Mouse (Mus musculus) ZHBTc4 (cell line): Measurements from ENCODE around the gene Pnma1.

Experiments used
- DNase-seq: peaks from one replicate; pipeline ENCODE4 v3.0.0-alpha.2; 2011; ENCODE audit warnings: low read depth, low spot score

Pnma1 gene

DNA sequence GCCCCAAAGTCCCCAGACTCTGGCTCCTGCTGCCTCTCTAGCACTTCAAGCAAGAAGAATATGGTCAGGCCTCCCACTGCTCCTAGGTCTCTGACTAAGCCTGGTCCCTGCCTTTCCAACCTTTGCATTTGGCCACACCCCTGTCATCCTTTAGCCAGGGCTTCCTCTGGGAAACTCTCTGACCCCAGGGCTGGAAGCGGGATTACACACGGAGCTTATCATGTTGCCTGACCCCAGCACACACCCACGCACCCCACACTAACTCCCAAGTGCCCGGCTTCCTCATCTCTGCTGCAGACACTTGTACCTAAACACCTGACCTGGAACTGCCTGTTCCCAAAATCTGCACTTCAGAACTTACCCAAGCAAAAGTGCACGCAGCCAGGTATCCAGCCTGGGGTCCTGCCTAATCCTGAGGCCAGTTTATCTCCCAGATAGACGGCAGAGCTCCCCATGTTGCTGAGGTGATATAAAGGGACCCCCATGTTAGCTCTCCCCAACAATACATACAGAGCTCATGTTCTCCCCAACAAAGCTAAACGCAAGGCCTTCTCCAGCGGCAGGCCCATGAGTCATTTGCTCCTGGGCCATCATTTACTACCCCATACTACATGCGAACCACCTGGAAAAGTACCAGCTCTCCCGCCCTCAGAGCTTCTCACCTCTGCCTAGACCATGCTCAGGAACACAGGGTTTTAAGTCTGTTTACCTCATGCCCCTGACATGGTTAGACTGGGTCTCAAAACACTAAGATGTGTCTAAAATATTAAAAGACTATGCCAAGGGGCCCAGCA lies 30.6 kb upstream of the Pnma1 start:
- DNase-seq = no peak

- no peak for DNase-seq
These were observed 29.8 kb upstream of the Pnma1 start for GRCm38 (mm10) chr12:84178052-84178451.

DNA sequence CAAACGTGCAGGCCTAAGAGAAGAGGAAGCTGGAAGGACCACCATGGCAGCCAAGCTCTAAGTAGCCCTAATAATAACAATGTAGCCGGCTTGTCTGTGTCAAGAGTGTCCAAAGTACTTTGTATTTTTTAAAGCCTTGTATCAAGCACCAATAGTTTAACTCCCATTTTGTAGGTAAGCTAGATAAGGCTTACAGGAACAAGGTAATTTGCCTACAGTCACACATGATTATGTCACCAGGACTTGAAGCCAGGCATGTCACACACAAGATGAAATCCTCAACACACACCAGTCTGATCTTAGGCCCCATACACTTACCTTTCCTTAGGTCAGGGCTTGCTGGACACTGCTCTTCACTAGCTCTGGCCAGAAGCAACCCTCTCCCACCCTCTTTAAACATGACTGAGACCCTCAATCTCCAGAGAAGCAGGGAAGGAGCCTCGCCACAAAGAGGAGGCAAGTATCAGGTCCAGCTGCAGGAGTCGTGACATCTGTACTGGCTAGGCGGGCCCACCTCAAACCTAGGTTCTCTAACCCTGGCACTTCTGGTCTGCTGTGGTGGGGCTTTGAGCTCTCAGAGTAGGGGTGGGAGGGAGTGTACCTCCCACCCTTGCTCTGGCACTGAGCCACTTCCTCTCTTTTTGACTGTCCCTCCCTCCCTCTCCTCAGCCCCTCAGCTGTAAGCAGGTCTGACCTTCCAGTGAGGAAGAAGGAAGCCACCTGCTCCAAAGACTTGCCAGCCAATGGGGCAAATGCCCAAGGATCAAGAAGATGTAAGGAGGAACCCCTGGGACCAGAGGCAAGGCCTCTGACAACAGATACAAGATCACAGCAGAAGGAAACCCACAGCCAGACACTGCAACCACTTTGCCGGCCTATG lies 28.8 kb upstream of the Pnma1 start:
- DNase-seq = no peak

DNA sequence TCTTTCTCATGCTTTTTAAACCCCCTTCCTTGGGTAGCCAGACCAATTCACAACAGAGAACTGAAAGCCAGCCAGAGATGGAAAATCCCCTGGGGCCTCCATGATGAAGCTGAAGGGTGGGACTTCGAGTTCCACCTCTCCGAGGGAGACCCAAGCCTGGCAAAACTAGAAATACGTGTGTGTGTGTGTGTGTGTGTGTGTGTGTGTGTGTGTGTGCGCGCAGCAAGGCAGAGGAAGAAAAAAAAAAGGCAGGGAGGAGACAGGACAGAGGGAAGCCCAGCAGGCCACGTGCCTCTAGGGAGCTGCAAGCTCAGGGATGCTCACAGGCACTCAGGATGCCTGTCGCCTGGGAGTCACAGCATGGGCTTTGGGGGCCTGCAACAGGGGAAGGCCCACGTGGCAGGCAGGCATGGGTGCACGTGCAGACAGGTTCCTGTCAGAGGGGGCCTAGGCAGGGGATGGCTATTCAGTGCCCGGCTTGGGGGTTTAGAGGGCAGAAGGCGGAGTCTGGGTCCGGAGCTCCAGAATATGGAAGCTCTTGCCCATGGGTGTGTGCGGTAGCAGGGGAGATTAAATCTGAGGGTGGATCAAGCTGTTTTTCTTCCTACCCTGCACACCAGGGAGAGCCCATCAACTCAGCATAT lies 28.0 kb upstream of the Pnma1 start:
- DNase-seq = no peak

DNA sequence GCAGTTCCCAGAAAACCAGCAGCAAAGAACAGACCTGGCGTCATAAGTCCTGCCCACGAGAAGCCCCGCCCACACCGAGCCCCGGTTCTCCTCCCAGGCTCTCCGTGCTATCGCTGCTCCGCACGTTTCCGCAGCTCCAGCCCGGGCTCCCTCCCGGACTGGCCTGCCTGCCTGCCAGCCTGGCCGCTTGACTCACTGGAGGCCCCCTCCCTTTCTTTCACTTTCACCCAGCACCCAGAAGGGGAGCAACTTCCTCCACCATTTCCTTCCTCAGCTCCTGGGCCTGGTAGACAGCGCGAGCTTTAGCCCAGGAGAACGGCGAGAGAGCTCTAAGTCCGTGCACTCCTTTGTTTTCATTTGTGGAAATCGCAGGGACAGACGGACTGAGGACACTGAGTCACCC lies 27.4 kb upstream of the Pnma1 start:
- peak; percentile 78 for DNase-seq

DNA sequence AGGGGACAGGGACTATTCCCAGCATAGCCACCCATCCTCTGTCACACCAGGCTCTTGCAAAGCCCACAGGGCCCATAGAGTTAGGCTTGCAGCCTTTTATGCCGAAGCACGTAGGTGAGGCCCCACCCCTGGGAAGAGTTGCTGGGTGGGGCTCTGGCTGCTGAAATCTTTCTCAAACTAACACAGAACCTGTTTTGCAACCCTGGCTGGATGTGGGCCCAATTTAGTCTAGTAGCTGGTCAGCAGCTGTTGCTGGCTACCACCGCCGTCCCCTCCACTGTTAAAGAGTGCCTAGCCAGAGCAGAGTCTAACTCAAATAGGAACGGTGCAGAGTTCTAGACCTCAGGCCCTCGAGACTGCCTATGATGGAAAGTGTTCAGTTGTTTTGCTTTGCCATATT lies 26.6 kb upstream of the Pnma1 start:
- DNase-seq = no peak

DNA sequence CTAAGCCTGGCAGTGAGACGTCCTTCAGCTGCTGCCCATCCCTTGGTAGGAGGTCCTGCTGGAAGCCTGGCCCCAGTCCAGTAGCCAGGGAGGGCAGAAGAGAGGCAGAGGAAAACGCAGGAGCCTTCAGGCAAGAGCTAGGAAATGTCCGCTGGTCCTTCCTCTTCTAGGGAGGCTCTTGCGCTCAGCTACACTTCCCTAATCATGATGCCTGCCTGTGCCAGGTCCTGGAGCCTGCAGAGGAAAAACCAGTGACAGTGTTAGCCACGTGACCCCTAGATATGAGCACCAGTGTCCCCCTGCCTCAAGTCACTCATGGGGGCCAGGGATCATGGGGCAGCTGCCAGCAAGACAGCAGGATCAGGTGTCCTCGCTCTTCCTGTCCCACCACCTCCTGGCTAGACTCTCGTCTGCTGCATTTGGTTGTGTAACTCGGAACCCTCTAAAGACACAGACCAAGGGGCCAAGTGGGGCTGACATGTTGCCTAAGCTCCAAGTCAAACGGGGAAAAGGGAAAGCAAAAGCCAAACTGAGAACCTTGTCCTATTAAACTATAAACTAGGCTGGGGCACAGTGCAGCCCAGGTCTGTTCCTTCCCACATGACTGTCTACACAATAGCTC lies 26.0 kb upstream of the Pnma1 start:
- DNase-seq = no peak

DNA sequence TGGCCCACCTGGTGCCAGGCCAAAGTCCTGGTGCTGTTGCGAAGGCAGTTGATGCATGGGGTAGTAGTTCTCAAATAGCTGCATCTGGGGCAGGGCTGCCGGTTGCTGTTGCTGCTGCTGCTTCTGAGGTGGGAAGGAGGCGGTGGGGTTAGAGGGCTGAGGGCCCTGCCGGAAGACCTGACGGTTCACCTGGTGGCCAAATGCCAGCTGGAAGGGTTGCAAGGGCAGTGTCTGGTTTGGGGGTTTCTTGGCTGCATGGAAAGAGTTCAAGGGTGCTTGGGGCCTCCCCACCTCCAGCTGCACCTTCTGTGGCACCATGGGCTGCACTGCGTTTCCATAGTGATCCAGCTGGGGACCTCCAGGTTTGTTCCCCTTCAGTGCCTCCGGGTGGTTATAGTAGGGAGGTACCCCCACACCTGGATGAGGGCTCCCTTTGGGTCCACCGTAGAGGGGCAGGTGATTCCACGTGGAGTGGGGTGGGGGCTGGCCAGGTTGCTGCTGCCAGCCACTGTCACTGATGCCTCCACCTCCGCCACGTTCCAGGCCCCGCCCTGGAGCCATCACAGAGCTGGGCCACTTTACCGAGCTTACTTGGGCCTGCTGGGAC lies 25.1 kb upstream of the Pnma1 start:
- no peak for DNase-seq

GRCm38 (mm10) chr12:84172862-84173261 lies 24.6 kb upstream of the Pnma1 start:
- DNase-seq = no peak

- DNase-seq = no peak
These were observed 23.9 kb upstream of the Pnma1 start for GRCm38 (mm10) chr12:84172216-84172615.

DNA sequence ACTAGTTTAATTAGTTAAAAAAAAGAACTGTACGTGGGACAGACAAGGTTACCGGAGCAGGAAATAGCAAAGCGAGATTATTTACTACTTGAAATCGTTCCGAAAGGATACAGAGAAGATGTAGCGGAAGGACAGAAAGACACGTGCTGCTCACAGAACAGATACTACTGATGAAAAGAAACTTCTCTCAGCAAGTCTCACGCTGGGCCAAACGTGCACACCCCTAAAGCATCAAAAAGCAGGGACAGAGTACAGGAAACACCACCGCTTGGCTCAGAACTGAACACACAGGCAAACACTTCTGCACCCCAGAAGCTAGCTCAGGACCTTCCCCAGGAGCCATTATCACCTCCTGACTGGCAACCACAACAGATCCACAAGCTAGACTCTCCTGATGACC lies 22.3 kb upstream of the Pnma1 start:
- no peak for DNase-seq

DNA sequence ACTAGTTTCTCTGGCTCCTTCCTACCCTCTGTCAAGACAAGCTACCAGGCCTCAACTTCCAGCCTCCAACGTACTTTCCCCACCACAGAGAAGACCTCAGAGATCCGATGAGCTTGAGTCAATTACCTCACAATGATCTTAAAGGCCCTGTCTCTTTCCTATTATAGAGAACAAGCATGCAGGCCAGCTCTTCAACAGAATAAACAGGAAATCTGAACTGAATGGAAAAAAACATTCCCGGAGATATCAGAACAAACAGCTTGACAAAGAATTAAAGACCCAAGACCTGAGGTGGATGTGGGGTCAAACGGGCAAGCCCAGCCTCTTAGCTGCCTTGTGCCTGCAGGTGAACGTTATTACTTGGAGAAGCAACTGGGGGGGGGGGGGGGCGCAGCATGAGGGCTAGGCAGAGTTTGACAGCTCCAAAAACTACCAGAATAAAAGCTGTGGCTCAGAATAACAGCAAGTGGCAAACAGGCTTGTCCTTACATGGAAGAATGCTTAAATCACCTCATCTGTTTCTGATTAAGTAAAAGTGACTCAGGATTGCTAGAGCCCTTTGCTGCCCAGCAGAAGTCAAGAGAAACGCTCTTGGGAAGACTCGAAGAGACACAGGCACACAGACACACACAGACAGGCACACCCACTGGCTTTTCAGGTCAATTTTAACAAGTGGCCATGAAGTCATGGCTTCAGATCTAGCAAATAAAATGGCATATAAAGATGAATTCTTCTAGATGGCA lies 17.5 kb upstream of the Pnma1 start:
- DNase-seq = no peak

GRCm38 (mm10) chr12:84163586-84164110 lies 15.4 kb upstream of the Pnma1 start:
- DNase-seq = peak; percentile 76

DNA sequence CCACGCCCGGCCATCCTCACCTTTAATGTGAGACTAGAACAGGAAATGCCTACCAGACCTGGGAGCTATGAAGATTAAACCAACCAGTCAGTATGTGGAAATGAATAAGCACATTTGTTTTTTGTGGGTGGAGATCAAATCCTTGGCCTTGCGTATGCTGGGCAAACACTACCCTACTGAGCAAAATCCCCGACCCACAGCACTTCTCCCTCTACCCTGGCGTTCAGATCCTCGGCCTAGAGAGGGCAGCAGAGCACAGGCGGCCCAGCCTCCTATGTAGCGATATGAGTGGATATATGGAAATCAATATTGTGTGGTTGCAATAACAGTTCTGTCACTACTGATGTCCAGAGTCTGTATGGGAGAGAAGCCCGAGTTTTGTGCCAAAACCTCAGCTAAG lies 14.8 kb upstream of the Pnma1 start:
- DNase-seq = peak; percentile 70

DNA sequence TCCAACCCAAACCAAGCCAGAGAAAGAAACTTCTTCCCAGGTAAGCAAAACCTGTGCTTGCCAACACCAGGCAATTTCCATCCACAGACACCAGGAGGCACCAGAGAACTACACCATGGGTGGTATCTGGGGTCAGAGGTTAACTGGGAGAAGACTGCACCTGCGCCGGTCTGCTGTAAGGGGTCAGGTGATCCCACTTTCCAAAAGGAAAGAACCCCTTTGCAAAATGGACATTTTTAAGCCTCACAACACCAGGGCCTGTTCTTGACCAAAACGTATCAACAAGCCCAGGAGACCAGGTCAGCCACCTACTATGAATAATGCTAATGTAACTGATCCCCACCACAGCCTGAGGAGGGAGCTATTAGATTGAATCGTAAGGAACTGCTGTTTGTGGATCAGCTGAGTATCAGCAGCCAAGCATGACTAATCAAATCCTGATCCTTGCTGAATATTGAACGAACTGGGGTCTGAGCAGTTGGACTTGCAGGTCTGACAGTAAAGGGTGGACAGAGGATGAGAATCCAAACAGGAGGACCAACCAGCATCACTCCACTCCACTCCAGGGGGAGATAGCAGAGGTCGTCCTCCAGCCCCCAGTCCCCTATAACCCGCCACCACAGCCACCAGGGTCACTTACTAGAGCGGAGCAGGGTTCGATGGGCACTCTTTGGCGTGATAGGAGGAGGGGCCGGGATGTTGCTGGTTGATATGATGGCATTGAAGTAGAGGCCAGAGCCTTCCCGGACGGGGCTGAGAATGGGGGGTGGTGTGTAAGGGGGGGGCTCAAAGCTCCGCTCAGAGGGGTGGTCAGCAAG lies 13.5 kb upstream of the Pnma1 start:
- DNase-seq = peak; percentile 88

GRCm38 (mm10) chr12:84161116-84161515 lies 12.8 kb upstream of the Pnma1 start:
- DNase-seq = peak; percentile 31

- no peak for DNase-seq
These were observed 12.2 kb upstream of the Pnma1 start for GRCm38 (mm10) chr12:84160491-84160890.

DNA sequence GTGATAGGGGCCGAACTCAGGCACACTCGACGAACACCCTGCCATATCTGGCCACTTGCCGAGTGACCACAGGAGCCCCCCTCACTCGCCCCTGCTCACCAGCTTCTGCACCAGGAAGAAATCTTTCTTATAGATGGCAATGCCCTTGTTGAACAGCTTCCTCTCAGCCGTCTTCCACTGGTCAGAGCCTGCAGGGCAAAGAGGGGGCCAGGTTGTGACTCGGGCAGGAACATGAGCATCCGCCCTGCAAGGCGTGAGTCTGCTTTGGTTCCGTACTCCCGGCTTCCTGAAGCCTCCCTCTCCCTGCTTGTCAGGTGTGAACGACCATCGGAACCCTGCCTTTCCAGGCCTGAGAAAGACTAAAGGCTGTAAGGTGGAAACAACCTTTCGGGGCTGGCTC lies 9.9 kb upstream of the Pnma1 start:
- DNase-seq = peak; percentile 31

DNA sequence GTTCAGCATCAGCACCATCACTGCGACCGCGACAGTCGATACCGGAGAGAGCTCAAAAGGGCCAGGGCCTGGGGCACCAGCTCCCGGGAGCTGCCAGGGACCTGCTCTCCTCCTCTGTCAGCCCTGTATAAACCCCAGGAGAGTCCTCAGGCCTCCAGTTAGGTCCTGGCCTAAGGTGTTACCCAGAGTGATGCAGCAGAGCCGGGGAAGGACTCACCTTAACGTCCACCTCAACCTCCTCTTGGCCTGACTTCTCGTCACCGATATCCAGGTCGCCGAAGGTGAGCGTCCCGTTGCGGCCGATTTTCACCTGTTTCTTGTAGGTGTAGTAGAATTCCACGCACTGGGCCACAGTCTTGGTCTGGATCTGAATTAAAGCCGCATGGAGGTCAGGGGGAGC lies 7.9 kb upstream of the Pnma1 start:
- DNase-seq = no peak

- DNase-seq = no peak
These were observed 7.2 kb upstream of the Pnma1 start for GRCm38 (mm10) chr12:84155523-84155871.
